Mouse (Mus musculus) ovary, adult 10 weeks (tissue): ENCODE results near the gene Gm20431. TPM values are rescaled to one million over a fixed set of nuclear protein-coding genes. Genes with fewer than 3 reads are reported as not detected.

ENCODE experiments used
- polyA plus RNA-seq: library from polyadenylated mRNA; stranded (reverse); fragments of 350-450 nt; fragmentation: Illumina TruSeq; extraction: RNeasy Lipid Tissue Mini Kit (QIAGEN cat#74804); gene quantifications from one replicate; pipeline ENCODE4 v1.2.3, GENCODE M21; 2014

Gene Gm20431
- polyA plus RNA-seq, result not detected

GRCm38 (mm10) chr2:167661270-167662203 lies at the start of gene Gm20431:
Gene Gm20431 (minus strand): TSS chr2:167661496.

DNA sequence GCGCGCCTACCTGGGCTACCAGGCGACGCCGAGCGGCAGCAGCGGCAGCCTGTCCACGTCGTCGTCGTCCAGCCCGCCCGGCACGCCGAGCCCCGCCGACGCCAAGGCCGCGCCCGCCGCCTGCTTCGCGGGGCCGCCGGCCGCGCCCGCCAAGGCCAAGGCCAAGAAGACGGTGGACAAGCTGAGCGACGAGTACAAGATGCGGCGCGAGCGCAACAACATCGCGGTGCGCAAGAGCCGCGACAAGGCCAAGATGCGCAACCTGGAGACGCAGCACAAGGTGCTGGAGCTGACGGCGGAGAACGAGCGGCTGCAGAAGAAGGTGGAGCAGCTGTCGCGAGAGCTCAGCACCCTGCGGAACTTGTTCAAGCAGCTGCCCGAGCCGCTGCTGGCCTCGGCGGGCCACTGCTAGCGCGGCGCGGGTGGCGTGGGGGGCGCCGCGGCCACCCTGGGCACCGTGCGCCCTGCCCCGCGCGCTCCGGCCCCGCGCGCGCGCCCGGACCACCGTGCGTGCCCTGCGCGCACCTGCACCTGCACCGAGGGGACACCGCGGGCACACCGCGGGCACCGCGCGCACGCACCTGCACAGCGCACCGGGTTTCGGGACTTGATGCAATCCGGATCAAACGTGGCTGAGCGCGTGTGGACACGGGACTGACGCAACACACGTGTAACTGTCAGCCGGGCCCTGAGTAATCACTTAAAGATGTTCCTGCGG lies 28.4 kb upstream of the Gm20431 start, which contains the start of gene Tmem189:
Gene Tmem189, minus strand, starts transcription at position 322 of the 718 bp plus-strand sequence.

GRCm38 (mm10) chr2:167688498-167689451 lies 27.5 kb upstream of the Gm20431 start, which contains the start of gene Cebpb:
Gene Cebpb (plus strand): TSS chr2:167688915.

DNA sequence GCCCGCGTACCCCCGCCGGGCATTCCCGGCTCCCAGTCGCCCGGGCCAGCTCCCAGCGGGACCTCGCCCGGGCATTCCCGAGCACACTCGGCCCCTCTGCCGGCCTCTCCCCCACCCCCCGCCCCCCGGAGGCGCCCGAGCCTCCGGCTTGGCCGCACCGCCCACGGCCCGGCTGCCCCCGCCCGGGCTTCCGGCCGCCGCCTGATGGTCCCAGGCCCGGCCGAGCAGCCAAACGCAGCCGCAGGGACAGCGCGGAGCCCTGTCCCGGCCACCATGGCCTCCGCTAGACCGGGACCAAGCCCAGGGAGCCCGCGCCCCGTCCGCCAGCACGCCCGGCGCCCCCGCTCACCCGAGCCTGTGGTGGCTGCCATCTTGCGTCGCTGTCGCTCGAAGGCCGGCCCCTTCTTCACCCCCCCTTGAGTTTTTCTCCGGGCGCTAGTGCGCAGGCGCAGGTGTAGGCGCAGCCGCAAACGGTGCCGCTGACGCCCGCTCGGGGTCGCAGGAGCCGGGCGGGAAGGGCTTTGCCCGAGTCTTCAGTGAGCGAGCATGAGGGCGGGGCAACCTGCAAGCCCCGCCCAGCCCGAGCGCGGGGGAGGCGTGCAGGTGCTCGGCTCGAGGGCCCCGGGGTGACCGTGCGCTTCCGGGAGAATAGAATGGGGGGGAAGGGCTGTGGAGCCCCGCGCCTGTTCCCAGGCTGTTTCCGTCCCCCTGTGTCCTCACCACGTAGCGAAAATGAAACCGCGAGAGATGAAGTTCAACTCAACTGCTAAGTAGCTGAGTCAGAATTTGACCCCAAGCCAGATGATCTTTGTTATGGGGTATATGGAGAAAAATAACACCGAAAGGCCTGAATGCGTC lies 29.5 kb downstream of the Gm20431 start, which contains the start of gene Ube2v1:
Gene Ube2v1, minus strand, starts transcription at position 505 of the 858 bp plus-strand sequence.

Other genes with a start within 250 kb of the Gm20431 start
- 11.4 TPM for gene Slc9a8, start 239.8 kb downstream of the Gm20431 start, polyA plus RNA-seq
- gene Rnf114, start 168.9 kb downstream of the Gm20431 start, polyA plus RNA-seq, result 22.6 TPM
- 4.8 TPM for gene Spata2, start 168.6 kb downstream of the Gm20431 start, polyA plus RNA-seq
- gene Snai1, start 123.3 kb downstream of the Gm20431 start, polyA plus RNA-seq, result not detected
- 66.2 TPM for gene Ube2v1, start 29.4 kb downstream of the Gm20431 start, polyA plus RNA-seq
- 20.0 TPM for gene Cebpb, start 27.4 kb upstream of the Gm20431 start, polyA plus RNA-seq
- 4.0 TPM for gene Tmem189, start 28.3 kb upstream of the Gm20431 start, polyA plus RNA-seq